Mouse (Mus musculus) E14TG2a.4 (cell line): ENCODE results near the gene 2610044O15Rik8.
A peak's percentile ranks its signal among the peaks of the same experiment; 100 is the strongest.
"Not testable (repeated sequence)": the region's sequence is repeated elsewhere in the genome, so short reads cannot be mapped to it uniquely, and the experiment has no call there.

Source experiments
- H3K27me3 ChIP-seq: 2 replicates; pipeline ENCODE4 v1.6.1; 2014; ENCODE audit warnings: low read length, control low read depth; ENCODE audit not compliant: insufficient read depth
- H3K36me3 ChIP-seq: 2 replicates; pipeline ENCODE4 v1.6.1; 2014; ENCODE audit warnings: low read length, control low read depth; ENCODE audit not compliant: insufficient read depth
- H3K4me1 ChIP-seq: replicated peaks from 2 replicates; pipeline ENCODE4 v1.6.1; 2014; ENCODE audit warnings: low read depth, low read length, control low read depth
- H3K4me3 ChIP-seq: replicated peaks from 2 replicates; pipeline ENCODE4 v1.5.1; 2014; ENCODE audit warnings: mild to moderate bottlenecking, low read length
- H3K9me3 ChIP-seq: 2 replicates; pipeline ENCODE4 v1.6.1; 2014; ENCODE audit warnings: low read length, control low read depth
- CTCF ChIP-seq: conservative IDR thresholded peaks from 2 replicates; pipeline ENCODE4 v1.5.1; 2014; ENCODE audit warnings: low read length
- NANOG ChIP-seq: IDR thresholded peaks from 2 replicates; pipeline ENCODE4 v1.6.1; 2014; ENCODE audit warnings: borderline replicate concordance, low read length, mixed read lengths
- POU5F1 ChIP-seq: IDR thresholded peaks from 2 replicates; pipeline ENCODE4 v1.6.1; 2014; ENCODE audit warnings: low read length, borderline replicate concordance

The 2610044O15Rik8 gene

DNA sequence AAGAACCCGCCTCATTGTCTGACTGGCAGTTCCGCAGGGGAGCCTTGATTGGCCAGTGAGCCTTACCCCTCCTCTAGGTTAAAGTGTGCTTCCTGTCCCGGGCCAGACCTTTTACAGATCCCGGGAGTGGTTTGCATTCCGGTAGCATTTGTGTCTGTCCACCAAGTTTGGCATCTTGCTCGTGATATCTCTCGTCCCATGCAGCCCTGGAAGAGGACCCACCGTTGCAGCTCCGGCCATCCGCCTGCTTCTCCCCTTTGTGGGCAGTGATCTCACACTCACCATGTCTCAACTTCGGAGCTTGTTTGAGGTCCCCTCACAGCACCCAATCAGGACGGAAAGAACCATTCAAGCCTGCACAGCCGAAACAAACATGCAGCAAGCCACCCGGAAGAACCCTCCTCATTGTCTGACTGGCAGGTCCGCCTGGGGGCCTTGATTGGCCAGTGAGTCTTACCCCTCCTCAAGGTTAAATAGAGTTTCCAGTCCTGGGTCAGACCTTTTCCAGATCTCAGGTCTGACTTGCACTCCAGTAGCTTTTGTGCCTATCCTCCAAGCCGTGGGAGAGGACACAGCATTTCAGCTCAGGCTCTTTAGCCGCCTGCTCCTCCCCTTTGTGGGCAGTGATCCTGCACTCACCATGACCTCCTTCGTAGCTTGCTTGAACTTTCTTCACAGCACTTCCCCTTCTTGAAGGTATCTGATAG is at the start of gene 2610044O15Rik8:
Gene 2610044O15Rik8 (minus strand): TSS at position 380 of the 707 bp plus-strand sequence.
- Histone ChIP-seq H3K36me3 (no peaks in the 10 kb centered on the region), H3K27me3 (no peaks in the 10 kb centered on the region), H3K4me3 (peak within 1 kb of the TSS; percentile 87), H3K9me3 (no peaks in the 10 kb centered on the region), H3K4me1 (peaks cover 13% of the 10 kb centered on the region)
- TF ChIP-seq CTCF: no peak
- no peak for TF ChIP-seq POU5F1
- no peak for TF ChIP-seq NANOG

DNA sequence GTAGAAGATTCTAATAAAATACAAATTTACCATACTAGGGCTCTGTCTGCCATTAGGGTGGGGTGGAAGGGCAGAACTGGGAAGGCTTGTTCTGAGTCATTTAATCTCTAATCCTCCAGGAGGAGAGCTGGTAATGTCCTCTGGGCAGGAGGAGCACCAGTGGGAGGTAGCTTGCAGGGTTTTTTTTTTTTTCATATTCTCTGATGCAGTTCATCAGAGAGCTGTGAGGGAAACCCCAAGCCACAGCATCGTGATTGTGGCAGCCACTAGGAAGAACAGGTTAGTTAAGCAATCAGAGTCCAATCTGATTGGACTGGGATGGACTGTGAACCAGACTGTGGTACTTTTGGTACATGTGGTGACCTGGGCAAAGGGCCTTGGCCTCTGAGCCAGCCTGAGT is 31.7 kb upstream of the 2610044O15Rik8 start:
- Histone ChIP-seq H3K9me3 (peaks cover 69% of the 10 kb centered on the region), H3K27me3 (no peaks in the 10 kb centered on the region), H3K4me3 (no peak overlapping the region), H3K4me1 (peaks cover 6% of the 10 kb centered on the region; the same call in 1 of the 2 replicates), H3K36me3 (peaks cover 44% of the 10 kb centered on the region)
- TF ChIP-seq POU5F1: no peak
- TF ChIP-seq NANOG: no peak
- no peak for TF ChIP-seq CTCF

DNA sequence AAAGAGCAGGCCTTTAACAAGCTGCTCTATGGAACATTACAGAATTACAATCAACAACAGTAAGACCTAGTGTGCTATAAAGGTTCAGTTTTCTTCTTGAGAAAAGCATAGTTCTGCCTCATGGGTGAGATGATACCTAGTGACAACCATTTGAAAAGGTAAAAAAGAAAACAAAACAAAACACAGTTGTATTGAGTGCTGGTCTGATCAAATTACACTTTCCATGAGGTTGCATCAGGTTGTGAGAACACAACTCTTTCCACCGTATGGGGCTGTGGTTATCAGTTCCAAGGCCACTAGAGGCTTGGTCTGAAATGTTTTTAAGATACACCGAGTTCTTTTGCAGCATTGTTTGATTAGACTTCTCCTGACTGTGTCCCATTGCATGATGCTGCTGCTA is 30.1 kb upstream of the 2610044O15Rik8 start:
- Histone ChIP-seq H3K4me1 (peaks cover 6% of the 10 kb centered on the region; the same call in 1 of the 2 replicates), H3K36me3 (peaks cover 28% of the 10 kb centered on the region), H3K9me3 (peaks cover 53% of the 10 kb centered on the region), H3K4me3 (peak overlapping the region; percentile 77), H3K27me3 (no peaks in the 10 kb centered on the region)
- TF ChIP-seq NANOG: no peak
- no peak for TF ChIP-seq POU5F1
- no peak for TF ChIP-seq CTCF

DNA sequence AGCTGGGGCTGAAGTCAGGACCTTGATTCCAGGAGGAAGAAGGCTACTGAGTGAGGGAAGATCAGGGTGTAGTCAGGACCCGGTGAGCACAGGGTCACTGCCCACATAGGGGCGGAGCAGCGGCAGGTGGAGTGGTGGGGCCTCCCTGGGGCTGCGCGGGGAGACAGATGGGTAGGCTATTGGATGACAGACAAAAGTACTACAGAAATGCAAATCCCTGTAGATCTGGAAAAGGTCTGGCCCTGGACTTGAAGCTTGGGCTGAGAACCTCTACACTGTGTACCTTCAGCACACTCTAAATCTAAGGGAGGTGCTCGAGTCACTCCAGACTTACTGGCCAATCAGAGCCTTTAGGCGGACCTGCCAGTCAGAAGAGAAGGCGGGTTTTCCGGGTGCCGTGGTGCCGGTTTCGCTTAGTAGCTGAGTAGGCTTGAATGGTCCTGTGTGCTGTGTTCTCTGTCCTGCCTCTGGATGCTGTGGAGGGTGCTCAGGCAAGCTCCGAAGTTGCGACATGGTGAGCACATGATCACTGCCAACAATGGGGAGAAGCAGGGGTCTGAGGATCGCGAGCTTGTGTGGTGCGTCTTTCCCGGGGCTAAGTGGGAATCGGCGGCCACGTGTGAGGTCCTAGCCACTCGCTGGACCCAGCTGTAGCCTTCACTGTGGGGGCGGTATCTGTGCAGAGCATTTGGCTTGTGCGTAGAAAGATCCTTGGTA is 29.2 kb upstream of the 2610044O15Rik8 start:
- Histone ChIP-seq H3K4me3 (peak overlapping the region; percentile 77), H3K9me3 (peaks cover 44% of the 10 kb centered on the region), H3K36me3 (peaks cover 19% of the 10 kb centered on the region)
- H3K27me3 ChIP-seq, H3K4me1 ChIP-seq: not testable (repeated sequence)

DNA sequence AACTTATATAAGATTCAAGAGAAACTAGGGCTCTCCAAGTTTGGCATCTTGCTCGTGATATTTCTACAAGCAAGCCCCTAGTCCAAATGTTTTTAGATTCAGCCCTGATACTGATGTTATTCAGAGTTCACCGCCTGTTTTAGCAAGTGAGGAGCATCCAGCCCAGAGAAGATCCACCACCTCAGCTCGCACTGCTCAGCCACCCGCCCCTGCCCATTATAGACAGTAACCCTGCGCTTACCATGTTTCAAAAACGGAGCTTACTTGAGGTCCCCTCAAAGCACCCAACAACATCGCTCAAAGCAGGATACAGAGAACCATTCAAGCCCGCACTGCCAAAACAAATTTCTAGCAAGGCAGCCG is 561 bp downstream of the 2610044O15Rik8 start:
- peak overlapping the region; percentile 87 for H3K4me3 ChIP-seq
- H3K9me3 ChIP-seq: no peaks in the 10 kb centered on the region
- no peak for TF ChIP-seq CTCF
- no peak for TF ChIP-seq POU5F1
- no peak for TF ChIP-seq NANOG
- H3K27me3 ChIP-seq: no peaks in the 10 kb centered on the region
- no peaks in the 10 kb centered on the region for H3K36me3 ChIP-seq
- peaks cover 13% of the 10 kb centered on the region for H3K4me1 ChIP-seq
